Mouse (Mus musculus): Measurements from ENCODE around the gene Gtf2ird1.

DNA sequence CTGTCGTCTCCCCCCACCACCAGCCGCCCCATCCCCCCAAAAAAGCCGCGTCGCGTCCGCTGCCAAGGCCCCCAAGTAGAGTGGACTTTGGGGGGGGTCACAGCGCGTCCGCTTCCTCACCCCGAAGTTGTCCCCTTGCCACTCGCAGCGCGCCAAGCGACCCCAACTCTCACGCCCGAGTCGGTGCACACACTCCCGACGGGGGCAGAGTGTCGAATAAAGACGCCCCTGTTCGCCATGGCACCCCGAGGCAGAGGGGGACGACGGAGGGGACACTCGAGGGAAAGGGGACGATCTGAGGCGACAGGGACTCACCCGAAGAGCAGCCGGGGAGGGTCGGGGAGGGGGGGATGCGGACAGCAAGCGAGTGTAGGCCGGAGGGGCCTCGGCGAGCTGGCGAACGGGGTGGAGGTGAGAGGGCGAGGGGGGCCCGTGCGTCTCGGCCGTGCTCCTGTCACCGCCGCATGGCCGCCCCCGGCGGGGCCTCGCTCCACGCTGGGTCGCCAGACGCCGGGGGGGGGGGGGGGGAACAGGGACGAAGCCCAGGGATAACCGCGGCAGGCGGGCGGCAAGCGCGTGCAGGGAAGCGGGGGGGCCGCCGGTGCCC is 142.3 kb downstream of the Gtf2ird1 start:
- TF ChIP-seq CTCF (conservative IDR thresholded peaks at IDR 0.05; ENCODE audit: low read length): no peak
- no peak for TF ChIP-seq POU5F1 (IDR thresholded peaks at IDR 0.05; ENCODE audit: borderline replicate concordance, low read length)
